Mouse (Mus musculus) CD4-positive, CD25-positive, alpha-beta regulatory T cell, adult 4 months (primary cell): ENCODE data around the gene Cox6b1. TPM values are rescaled to one million over a fixed set of nuclear protein-coding genes. Genes with fewer than 3 reads are reported as not detected.

Experiments
- ATAC-seq: one replicate; pipeline ENCODE4 v1.8.0; 2017
- polyA plus RNA-seq, 2 experiments: library from polyadenylated mRNA; unstranded; fragments of 100-300 nt; shearing (Covaris generic); gene quantifications; one replicate each; pipeline ENCODE4 v1.2.1; 2017

The Cox6b1 gene
- polyA plus RNA-seq, 2 experiments from 2014 or later, result 333 to 643 TPM

- ATAC-seq, result no peak
These were observed 41.6 kb downstream of the Cox6b1 start for GRCm38 (mm10) chr7:30584339-30584738.

- ATAC-seq, result no peak
These were observed 44.4 kb downstream of the Cox6b1 start for GRCm38 (mm10) chr7:30581547-30581946.

- no peak for ATAC-seq
These were observed 46.0 kb downstream of the Cox6b1 start for GRCm38 (mm10) chr7:30579950-30580349.

- no peak for ATAC-seq
These were observed 53.0 kb downstream of the Cox6b1 start for GRCm38 (mm10) chr7:30572969-30573368.

- ATAC-seq, result no peak
These were observed 53.6 kb downstream of the Cox6b1 start for GRCm38 (mm10) chr7:30572389-30572788.

DNA sequence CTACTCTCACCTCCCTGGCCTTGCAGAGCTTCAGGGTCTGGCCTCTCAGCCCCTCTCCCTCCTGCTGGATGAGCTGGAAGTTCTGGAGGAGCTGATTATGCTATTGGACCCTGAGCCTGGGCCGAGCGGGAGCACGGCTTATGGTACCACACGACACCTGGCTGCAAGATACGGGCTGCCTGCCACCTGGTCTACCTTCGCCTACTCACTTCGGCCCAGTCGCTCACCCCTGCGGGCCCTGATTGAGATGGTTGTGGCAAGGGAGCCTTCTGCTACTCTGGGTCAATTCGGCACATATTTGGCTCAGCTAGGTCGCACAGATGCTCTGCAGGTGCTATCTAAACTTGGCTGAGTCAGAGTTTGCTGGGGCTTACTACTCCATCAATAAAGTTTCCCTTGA lies 58.4 kb downstream of the Cox6b1 start:
- no peak for ATAC-seq

Other genes starting within 250 kb of the Cox6b1 start
- gene Tyrobp, start 212.4 kb downstream of the Cox6b1 start, polyA plus RNA-seq, result 1 to 10 TPM; 6.4 to 7.1 TPM
- 100 to 1,000 TPM; 356 to 434 TPM for gene Hcst, start 206.3 kb downstream of the Cox6b1 start, polyA plus RNA-seq
- gene Nfkbid, start 204.4 kb downstream of the Cox6b1 start, polyA plus RNA-seq, result 10 to 100 TPM; 39.2 to 44.4 TPM
- gene Aplp1, start 180.6 kb downstream of the Cox6b1 start, polyA plus RNA-seq, result 1 to 10 TPM; 3.1 to 3.5 TPM
- not detected for gene Kirrel2, start 168.5 kb downstream of the Cox6b1 start, polyA plus RNA-seq
- gene Nphs1, start 167.8 kb downstream of the Cox6b1 start, polyA plus RNA-seq, result not detected
- gene Prodh2, start 132.5 kb downstream of the Cox6b1 start, polyA plus RNA-seq, result not detected
- under 1 TPM; 0.46 to 0.67 TPM for gene Arhgap33, start 91.1 kb downstream of the Cox6b1 start, polyA plus RNA-seq
- 1 to 10 TPM; 1.0 to 3.1 TPM for gene Hspb6, start 74.0 kb downstream of the Cox6b1 start, polyA plus RNA-seq
- 1 to 10 TPM; 5.2 to 6.2 TPM for gene Proser3, start 73.9 kb downstream of the Cox6b1 start, polyA plus RNA-seq
- 100 to 1,000 TPM; 101 to 104 TPM for gene Lin37, start 66.3 kb downstream of the Cox6b1 start, polyA plus RNA-seq
- 10 to 100 TPM; 46.5 to 62.1 TPM for gene U2af1l4, start 62.9 kb downstream of the Cox6b1 start, polyA plus RNA-seq
- gene Gm49396, start 62.8 kb downstream of the Cox6b1 start, polyA plus RNA-seq, result 100 to 1,000 TPM in 1 of 2 experiments, 10 to 100 TPM in 1; 85.4 to 105 TPM
- gene Psenen, start 62.5 kb downstream of the Cox6b1 start, polyA plus RNA-seq, result 100 to 1,000 TPM; 314 to 323 TPM
- 100 to 1,000 TPM; 210 to 244 TPM for gene Igflr1, start 60.7 kb downstream of the Cox6b1 start, polyA plus RNA-seq
- 10 to 100 TPM; 16.4 to 21.6 TPM for gene Kmt2b, start 37.4 kb downstream of the Cox6b1 start, polyA plus RNA-seq
- 10 to 100 TPM in 1 of 2 experiments, 1 to 10 TPM in 1; 8.1 to 18.0 TPM for gene Zbtb32, start 27.2 kb downstream of the Cox6b1 start, polyA plus RNA-seq
- under 1 TPM; 0.38 to 0.60 TPM for gene Upk1a, start 13.3 kb downstream of the Cox6b1 start, polyA plus RNA-seq
- gene Etv2, start 9.7 kb upstream of the Cox6b1 start, polyA plus RNA-seq, result not detected
- gene Rbm42, start 24.2 kb upstream of the Cox6b1 start, polyA plus RNA-seq, result 10 to 100 TPM; 14.4 to 25.1 TPM
- gene Haus5, start 38.8 kb upstream of the Cox6b1 start, polyA plus RNA-seq, result 10 to 100 TPM; 21.3 to 44.0 TPM
- gene Pmis2, start 45.5 kb upstream of the Cox6b1 start, polyA plus RNA-seq, result not detected
- gene 2200002J24Rik, start 72.8 kb upstream of the Cox6b1 start, polyA plus RNA-seq, result not detected
- not detected for gene Atp4a, start 86.1 kb upstream of the Cox6b1 start, polyA plus RNA-seq
- 10 to 100 TPM; 60.5 to 65.0 TPM for gene Tmem147, start 103.4 kb upstream of the Cox6b1 start, polyA plus RNA-seq
- not detected for gene Gapdhs, start 117.5 kb upstream of the Cox6b1 start, polyA plus RNA-seq
- gene Sbsn, start 125.3 kb upstream of the Cox6b1 start, polyA plus RNA-seq, result 1 to 10 TPM; 2.4 to 3.6 TPM
- gene Dmkn, start 137.6 kb upstream of the Cox6b1 start, polyA plus RNA-seq, result under 1 TPM in 1 of 2 experiments, not detected in 1; 0.16 TPM
- not detected for gene Krtdap, start 161.7 kb upstream of the Cox6b1 start, polyA plus RNA-seq
- gene Ffar2, start 197.6 kb upstream of the Cox6b1 start, polyA plus RNA-seq, result 1 to 10 TPM in 1 of 2 experiments, under 1 TPM in 1; 0.70 to 1.4 TPM
- not detected for gene Ffar3, start 230.0 kb upstream of the Cox6b1 start, polyA plus RNA-seq
- under 1 TPM in 1 of 2 experiments, not detected in 1; 0.14 TPM for gene Ffar1, start 235.4 kb upstream of the Cox6b1 start, polyA plus RNA-seq